In genomic region chr9:35523941-35524411, GRCm38 (mm10) we compare ENCODE assay signal across 8 mouse cellular contexts. TPM values are rescaled to one million over a fixed set of nuclear protein-coding genes. Genes with fewer than 3 reads are reported as not detected.
DNase-seq lines count a peak whose midpoint lies in the region; ATAC-seq lines count a peak whose summit lies in the region.

No protein-coding gene starts in this region.

- no peaks in the 10 kb centered on the region for H3K27me3 ChIP-seq in forebrain, embryonic 16.5 days (replicated peaks; ENCODE audit: control insufficient read depth, insufficient read depth, low read length)

- intact Hi-C loops in heart, postnatal 14 days (cut with DNase I): loop anchor here (1.0 to 2.0 kb wide), 2 partner anchors 103 to 242 kb away; partner anchors contain the start of gene Cdon

- peak overlapping the region; percentile 46 for H3K27ac ChIP-seq in forebrain, embryonic 16.5 days (ENCODE audit: low read length)

- H3K9me3 ChIP-seq in forebrain, embryonic 16.5 days (ENCODE audit: control insufficient read depth, low read length): no peaks in the 10 kb centered on the region

- no peak overlapping the region for H3K4me3 ChIP-seq in forebrain, embryonic 16.5 days (replicated peaks; ENCODE audit: low read length)

- peak; percentile 71 for DNase-seq in MN1 (ENCODE audit: low spot score)
- peak; percentile 77 for DNase-seq in cerebellum, adult 11-12 months
- DNase-seq in heart, postnatal 14 days: peak; percentile 69 to 82
- DNase-seq in kidney, postnatal 4 days: peak; percentile 77 to 83
- DNase-seq in lung, adult 18-20 months: peak; percentile 58 to 73
- DNase-seq in thymus, postnatal 0 days (ENCODE audit: low spot score): peak; percentile 81

- ATAC-seq in forebrain, embryonic 16.5 days: peak; percentile 84
- ATAC-seq in neutrophil, adult 5-6 weeks (ENCODE audit: extremely low read depth, insufficient number of reproducible peaks, low FRiP score, poor library complexity, severe bottlenecking): peak; percentile 70; the same call in 1 of the 2 replicates

- peaks cover 23% of the 10 kb centered on the region for H3K4me1 ChIP-seq in forebrain, embryonic 16.5 days (replicated peaks; ENCODE audit: control insufficient read depth, insufficient read depth, low read length)

- H3K4me2 ChIP-seq in forebrain, embryonic 16.5 days (ENCODE audit: low read length): peak overlapping the region; percentile 21

- 8% methylated on average over 7 of the region's 7 CpGs for WGBS in forebrain, embryonic 16.5 days

- H3K36me3 ChIP-seq in forebrain, embryonic 16.5 days (ENCODE audit: control insufficient read depth, insufficient read depth): no peaks in the 10 kb centered on the region

- H3K9ac ChIP-seq in forebrain, embryonic 16.5 days (replicated peaks; ENCODE audit: low read depth, low read length): no peak overlapping the region

RNA-seq across cellular contexts. Expression of gene Gm1113, which starts 5.9 kb away (rescaled TPM):
- polyA plus RNA-seq in forebrain, embryonic 16.5 days (2015; fragmentation: Nextera tagmentation; extraction: Ambion mirVana): not detected in 2 replicates
- total RNA-seq in heart, postnatal 14 days (2021): not detected
- total RNA-seq in neutrophil, adult 5-6 weeks (2017): not detected in 2 replicates
- 0.07 TPM in 1 of 2 replicates, not detected in the other for polyA plus RNA-seq in thymus, postnatal 0 days (2015; fragmentation: Nextera tagmentation; extraction: Ambion mirVana)

RNA-seq across cellular contexts. Expression of gene Ddx25, which starts 34.4 kb away (rescaled TPM):
- 19.4 and 21.6 TPM in 2 replicates for polyA plus RNA-seq in forebrain, embryonic 16.5 days (2015; fragmentation: Nextera tagmentation; extraction: Ambion mirVana)
- total RNA-seq in heart, postnatal 14 days (2021): not detected
- 1.3 and 1.5 TPM in 2 replicates for total RNA-seq in neutrophil, adult 5-6 weeks (2017)
- 0.18 and 0.31 TPM in 2 replicates for polyA plus RNA-seq in thymus, postnatal 0 days (2015; fragmentation: Nextera tagmentation; extraction: Ambion mirVana)

RNA-seq across cellular contexts. Expression of gene Pus3, which starts 34.4 kb away (rescaled TPM):
- polyA plus RNA-seq in forebrain, embryonic 16.5 days (2015; fragmentation: Nextera tagmentation; extraction: Ambion mirVana): 15.7 and 20.6 TPM in 2 replicates
- total RNA-seq in heart, postnatal 14 days (2021): 1 to 10 TPM; 7.1 to 7.9 TPM
- total RNA-seq in neutrophil, adult 5-6 weeks (2017): 25.6 and 30.9 TPM in 2 replicates
- polyA plus RNA-seq in thymus, postnatal 0 days (2015; fragmentation: Nextera tagmentation; extraction: Ambion mirVana): 26.6 and 27.7 TPM in 2 replicates

RNA-seq across cellular contexts. Expression of gene Pate2, which starts 46.1 kb away (rescaled TPM):
- 1.3 and 2.3 TPM in 2 replicates for polyA plus RNA-seq in forebrain, embryonic 16.5 days (2015; fragmentation: Nextera tagmentation; extraction: Ambion mirVana)
- total RNA-seq in heart, postnatal 14 days (2021): not detected
- total RNA-seq in neutrophil, adult 5-6 weeks (2017): not detected in 2 replicates
- polyA plus RNA-seq in thymus, postnatal 0 days (2015; fragmentation: Nextera tagmentation; extraction: Ambion mirVana): 0.78 and 1.3 TPM in 2 replicates

RNA-seq across cellular contexts. Expression of gene Hyls1, which starts 46.2 kb away (rescaled TPM):
- polyA plus RNA-seq in forebrain, embryonic 16.5 days (2015; fragmentation: Nextera tagmentation; extraction: Ambion mirVana): 25.1 and 26.3 TPM in 2 replicates
- 1 to 10 TPM; 2.8 to 3.0 TPM for total RNA-seq in heart, postnatal 14 days (2021)
- 11.9 and 14.5 TPM in 2 replicates for total RNA-seq in neutrophil, adult 5-6 weeks (2017)
- polyA plus RNA-seq in thymus, postnatal 0 days (2015; fragmentation: Nextera tagmentation; extraction: Ambion mirVana): 19.4 and 21.6 TPM in 2 replicates
